Mouse (Mus musculus) midbrain, embryonic 12.5 days (tissue): ENCODE measurements around the gene Coq4. TPM values are rescaled to one million over a fixed set of nuclear protein-coding genes. Genes with fewer than 3 reads are reported as not detected.
A peak's percentile ranks its signal among the peaks of the same experiment; 100 is the strongest.

ENCODE experiments used
- ATAC-seq: fragments of 200-750 bp; cut with Nextera tagmentation; 2 replicates; pipeline ENCODE4 v1.8.0; 2017; ENCODE audit warnings: low read depth, moderate TSS enrichment, moderate library complexity; ENCODE audit not compliant: low FRiP score
- H3K27ac ChIP-seq: fragments of 300-500 bp; sonication (generic); replicated peaks from 2 replicates; pipeline ENCODE4 v1.5.1; 2016; ENCODE audit warnings: mild to moderate bottlenecking
- H3K27me3 ChIP-seq: fragments of 300-500 bp; sonication (generic); 2 replicates; pipeline ENCODE4 v1.6.1; 2016; ENCODE audit warnings: mild to moderate bottlenecking
- H3K36me3 ChIP-seq: fragments of 300-500 bp; sonication (generic); 2 replicates; pipeline ENCODE4 v1.6.1; 2016
- H3K4me1 ChIP-seq: fragments of 300-500 bp; sonication (generic); 2 replicates; pipeline ENCODE4 v1.6.1; 2016
- H3K4me2 ChIP-seq: fragments of 300-500 bp; sonication (generic); replicated peaks from 2 replicates; pipeline ENCODE4 v1.6.1; 2016; ENCODE audit warnings: mild to moderate bottlenecking, moderate library complexity
- H3K4me3 ChIP-seq: fragments of 300-500 bp; sonication (generic); 2 replicates; pipeline ENCODE4 v1.5.1; 2016; ENCODE audit warnings: mild to moderate bottlenecking
- H3K9ac ChIP-seq: fragments of 300-500 bp; sonication (generic); replicated peaks from 2 replicates; pipeline ENCODE4 v1.6.1; 2016; ENCODE audit warnings: mild to moderate bottlenecking, moderate library complexity
- H3K9me3 ChIP-seq: fragments of 300-500 bp; sonication (generic); 2 replicates; pipeline ENCODE4 v1.6.1; 2016; ENCODE audit warnings: mild to moderate bottlenecking
- WGBS: fragments of 180-500 bp; shearing (Covaris S2); methylation state at CpG from one replicate; pipeline ENCODE4 v1.1.7; 2016; 5-methylcytosine and 5-hydroxymethylcytosine counted together
- polyA plus RNA-seq: library from polyadenylated mRNA; unstranded; fragments of >200 nt; fragmentation: Nextera tagmentation; extraction: Ambion mirVana; gene quantifications from 2 replicates; pipeline ENCODE4 v1.2.1, GENCODE M21; 2016

Gene Coq4
- polyA plus RNA-seq, 1 experiment from 2014 or later = 33.2 TPM

- 20% methylated on average over 6 of the region's 6 CpGs for WGBS
Measured at GRCm38 (mm10) chr2:29803400-29803831, 16.1 kb downstream of the Coq4 start.

GRCm38 (mm10) chr2:29815678-29816371 lies 28.5 kb downstream of the Coq4 start:
- Histone ChIP-seq H3K27me3 (no peaks in the 10 kb centered on the region), H3K36me3 (peaks cover 60% of the 10 kb centered on the region), H3K9ac (no peak overlapping the region), H3K9me3 (no peaks in the 10 kb centered on the region), H3K4me1 (peaks cover 19% of the 10 kb centered on the region), H3K4me3 (no peak overlapping the region), H3K4me2 (no peak overlapping the region), H3K27ac (no peak overlapping the region)
- WGBS = 86% methylated on average over 11 of the region's 11 CpGs
- ATAC-seq = no peak

More at GRCm38 (mm10) chr2:29803400-29803831, 16.1 kb downstream of the Coq4 start:
- ATAC-seq = no peak
- no peaks in the 10 kb centered on the region for H3K9me3 ChIP-seq
- H3K4me1 ChIP-seq = peaks cover 12% of the 10 kb centered on the region
- peak overlapping the region; percentile 93 for H3K27ac ChIP-seq
- peak overlapping the region; percentile 78 for H3K4me3 ChIP-seq
- H3K27me3 ChIP-seq = peaks cover 14% of the 10 kb centered on the region
- H3K36me3 ChIP-seq = peaks cover 41% of the 10 kb centered on the region
- peak overlapping the region; percentile 89 for H3K9ac ChIP-seq
- peak overlapping the region; percentile 62 for H3K4me2 ChIP-seq

- Histone ChIP-seq H3K27ac (0 out of 2 replicates have a peak overlapping the region, but pooled peaks have one; percentile 11), H3K9ac (no peak overlapping the region), H3K36me3 (peaks cover 43% of the 10 kb centered on the region), H3K4me3 (no peak overlapping the region), H3K4me2 (0 out of 2 replicates have a peak overlapping the region, but pooled peaks have one; percentile 23), H3K9me3 (no peaks in the 10 kb centered on the region), H3K27me3 (no peaks in the 10 kb centered on the region), H3K4me1 (peaks cover 24% of the 10 kb centered on the region)
- 42% methylated on average over 8 of the region's 8 CpGs for WGBS
- ATAC-seq = no peak; the same call in 1 of the 2 replicates
Measured at GRCm38 (mm10) chr2:29817426-29818232, 30.3 kb downstream of the Coq4 start.

GRCm38 (mm10) chr2:29819363-29819762 lies 32.1 kb downstream of the Coq4 start:
- no peak for ATAC-seq
- Histone ChIP-seq H3K9me3 (no peaks in the 10 kb centered on the region), H3K27ac (peak overlapping the region; percentile 94), H3K4me3 (no peak overlapping the region), H3K9ac (no peak overlapping the region), H3K4me1 (peaks cover 24% of the 10 kb centered on the region), H3K27me3 (no peaks in the 10 kb centered on the region), H3K4me2 (no peak overlapping the region), H3K36me3 (peaks cover 26% of the 10 kb centered on the region)
- WGBS = 9% methylated on average over 2 of the region's 2 CpGs

GRCm38 (mm10) chr2:29820025-29820817 lies 32.9 kb downstream of the Coq4 start, which contains the start of gene Urm1:
Gene Urm1 (plus strand): TSS chr2:29820075.
- H3K36me3 ChIP-seq = peaks cover 17% of the 10 kb centered on the region
- H3K27me3 ChIP-seq = no peaks in the 10 kb centered on the region
- peak within 1 kb of the TSS; percentile 28 for H3K4me3 ChIP-seq
- under 1% methylated on average over 35 of the region's 35 CpGs for WGBS
- peak within 1 kb of the TSS; percentile 94 for H3K27ac ChIP-seq
- ATAC-seq = peak; percentile 85
- no peaks in the 10 kb centered on the region for H3K9me3 ChIP-seq
- peak within 1 kb of the TSS; percentile 53 for H3K4me2 ChIP-seq
- peak within 1 kb of the TSS; percentile 37 for H3K9ac ChIP-seq
- peaks cover 24% of the 10 kb centered on the region for H3K4me1 ChIP-seq

- peak overlapping the region; percentile 93 for H3K27ac ChIP-seq
- 14% methylated on average over 11 of the region's 11 CpGs for WGBS
- no peaks in the 10 kb centered on the region for H3K9me3 ChIP-seq
- H3K4me1 ChIP-seq = peaks cover 16% of the 10 kb centered on the region
- peak overlapping the region; percentile 60 for H3K4me2 ChIP-seq
- H3K9ac ChIP-seq = peak overlapping the region; percentile 68
- no peak for ATAC-seq
- no peaks in the 10 kb centered on the region for H3K27me3 ChIP-seq
- H3K4me3 ChIP-seq = peak overlapping the region; percentile 96
- H3K36me3 ChIP-seq = no peaks in the 10 kb centered on the region; the same call in 1 of the 2 replicates
Measured at GRCm38 (mm10) chr2:29826318-29826925, 39.1 kb downstream of the Coq4 start.

GRCm38 (mm10) chr2:29826926-29827708 lies 39.8 kb downstream of the Coq4 start:
- Histone ChIP-seq H3K4me1 (peaks cover 16% of the 10 kb centered on the region), H3K4me2 (peak overlapping the region; percentile 95), H3K4me3 (peak overlapping the region; percentile 96), H3K9me3 (no peaks in the 10 kb centered on the region), H3K27me3 (no peaks in the 10 kb centered on the region), H3K9ac (peak overlapping the region; percentile 75), H3K36me3 (no peaks in the 10 kb centered on the region; the same call in 1 of the 2 replicates), H3K27ac (peak overlapping the region; percentile 93)
- peak; percentile 94 for ATAC-seq
- under 1% methylated on average over 48 of the region's 48 CpGs for WGBS

GRCm38 (mm10) chr2:29827709-29828024 lies 40.4 kb downstream of the Coq4 start:
- Histone ChIP-seq H3K27me3 (no peaks in the 10 kb centered on the region), H3K9ac (peak overlapping the region; percentile 75), H3K4me2 (peak overlapping the region; percentile 95), H3K4me1 (peaks cover 16% of the 10 kb centered on the region), H3K9me3 (no peaks in the 10 kb centered on the region), H3K27ac (no peak overlapping the region), H3K36me3 (peaks cover 2% of the 10 kb centered on the region), H3K4me3 (peak overlapping the region; percentile 96)
- 0 out of 2 replicates have a peak, but pooled peaks have one; percentile 21 for ATAC-seq
- 6% methylated on average over 12 of the region's 12 CpGs for WGBS

GRCm38 (mm10) chr2:29831106-29831505 lies 43.8 kb downstream of the Coq4 start:
- Histone ChIP-seq H3K4me2 (no peak overlapping the region), H3K4me1 (peaks cover 31% of the 10 kb centered on the region), H3K4me3 (no peak overlapping the region), H3K9ac (no peak overlapping the region), H3K36me3 (peaks cover 13% of the 10 kb centered on the region), H3K27me3 (no peaks in the 10 kb centered on the region), H3K27ac (no peak overlapping the region), H3K9me3 (no peaks in the 10 kb centered on the region)
- ATAC-seq = no peak
- 94% methylated on average over 4 of the region's 4 CpGs for WGBS

- H3K4me1 ChIP-seq = peaks cover 30% of the 10 kb centered on the region
- no peak overlapping the region for H3K9ac ChIP-seq
- no peak overlapping the region for H3K4me2 ChIP-seq
- no peak overlapping the region for H3K4me3 ChIP-seq
- no peaks in the 10 kb centered on the region for H3K9me3 ChIP-seq
- no peak for ATAC-seq
- peaks cover 13% of the 10 kb centered on the region for H3K36me3 ChIP-seq
- no peak overlapping the region for H3K27ac ChIP-seq
- WGBS = 95% methylated on average over 5 of the region's 5 CpGs
- no peaks in the 10 kb centered on the region for H3K27me3 ChIP-seq
Measured at GRCm38 (mm10) chr2:29833796-29834195, 46.5 kb downstream of the Coq4 start.
